Mouse (Mus musculus) cerebellum, adult 8-10 months (tissue): ENCODE results near the gene Wwox.
A peak's percentile ranks its signal among the peaks of the same experiment; 100 is the strongest.

Experiments used
- DNase-seq: peaks from one replicate; pipeline ENCODE4 v3.0.0; 2022

The Wwox gene

GRCm38 (mm10) chr8:114759621-114760020, 320.2 kb downstream of the Wwox start:
- DNase-seq: no peak

GRCm38 (mm10) chr8:114768536-114768935, 329.1 kb downstream of the Wwox start:
- no peak for DNase-seq

GRCm38 (mm10) chr8:114770856-114771776, 331.7 kb downstream of the Wwox start:
- peak; percentile 84 for DNase-seq

- DNase-seq: no peak
These were observed 332.9 kb downstream of the Wwox start for GRCm38 (mm10) chr8:114772276-114772849.

GRCm38 (mm10) chr8:114773461-114774414, 334.3 kb downstream of the Wwox start:
- DNase-seq: peak; percentile 82

- DNase-seq: no peak
These were observed 334.9 kb downstream of the Wwox start for GRCm38 (mm10) chr8:114774415-114774775.

- DNase-seq: no peak
These were observed 336.1 kb downstream of the Wwox start for GRCm38 (mm10) chr8:114775543-114775942.

GRCm38 (mm10) chr8:114776696-114777095, 337.2 kb downstream of the Wwox start:
- no peak for DNase-seq

- DNase-seq: no peak
These were observed 338.0 kb downstream of the Wwox start for GRCm38 (mm10) chr8:114777271-114777980.

- no peak for DNase-seq
These were observed 339.5 kb downstream of the Wwox start for GRCm38 (mm10) chr8:114779002-114779401.

GRCm38 (mm10) chr8:114783321-114783720, 343.9 kb downstream of the Wwox start:
- DNase-seq: no peak

GRCm38 (mm10) chr8:114785834-114786233, 346.4 kb downstream of the Wwox start:
- no peak for DNase-seq

GRCm38 (mm10) chr8:114789616-114790015, 350.2 kb downstream of the Wwox start:
- DNase-seq: no peak

GRCm38 (mm10) chr8:114790754-114791153, 351.3 kb downstream of the Wwox start:
- no peak for DNase-seq

- DNase-seq: no peak
These were observed 354.2 kb downstream of the Wwox start for GRCm38 (mm10) chr8:114793682-114794081.

GRCm38 (mm10) chr8:114801428-114802134, 362.1 kb downstream of the Wwox start:
- DNase-seq: no peak

GRCm38 (mm10) chr8:114803113-114803512, 363.7 kb downstream of the Wwox start:
- DNase-seq: no peak

- DNase-seq: no peak
These were observed 367.5 kb downstream of the Wwox start for GRCm38 (mm10) chr8:114806826-114807420.

- no peak for DNase-seq
These were observed 368.4 kb downstream of the Wwox start for GRCm38 (mm10) chr8:114807676-114808426.

- DNase-seq: no peak
These were observed 371.0 kb downstream of the Wwox start for GRCm38 (mm10) chr8:114810470-114810869.

GRCm38 (mm10) chr8:114813830-114814229, 374.4 kb downstream of the Wwox start:
- no peak for DNase-seq
